Mouse (Mus musculus) MEL (cell line): ENCODE data around the gene Psap. TPM values are rescaled to one million over a fixed set of nuclear protein-coding genes. Genes with fewer than 3 reads are reported as not detected.

ENCODE experiments used
- DNase-seq: peaks from one replicate; pipeline ENCODE4 v3.0.0; 2011; ENCODE audit warnings: low read depth, low spot score
- H3K27ac ChIP-seq: 2 replicates; pipeline ENCODE4 v1.5.1; 2012; ENCODE audit warnings: low read depth, mild to moderate bottlenecking, control low read depth, low read length, moderate library complexity; ENCODE audit not compliant: control insufficient read depth
- H3K27me3 ChIP-seq, 2 experiments: fragments of 150-350 bp in 1 of 2; sonication (generic) in 1 of 2; 2 replicates each; pipeline ENCODE4 v1.6.1; 2012; ENCODE audit warnings: low read length in 2 of 2, mild to moderate bottlenecking in 2 of 2, improper control_type of control experiment in 1 of 2, moderate library complexity in 1 of 2; ENCODE audit not compliant: insufficient read depth in 2 of 2, control insufficient read depth in 1 of 2
- H3K36me3 ChIP-seq, 2 experiments: 2 replicates each; pipeline ENCODE4 v1.6.1; 2012 to 2014; ENCODE audit warnings: low read length in 2 of 2, improper control_type of control experiment in 1 of 2, inconsistent platforms in 1 of 2, mild to moderate bottlenecking in 1 of 2; ENCODE audit not compliant: insufficient read depth in 2 of 2, control insufficient read depth in 1 of 2
- H3K4me1 ChIP-seq, 2 experiments: fragments of 150-350 bp in 1 of 2; sonication (generic) in 1 of 2; 2 replicates each; pipeline ENCODE4 v1.6.1; 2012; ENCODE audit warnings: low read length in 2 of 2, improper control_type of control experiment in 1 of 2, mild to moderate bottlenecking in 1 of 2; ENCODE audit not compliant: insufficient read depth in 2 of 2, control insufficient read depth in 1 of 2
- H3K4me3 ChIP-seq, 2 experiments: fragments of 150-350 bp in 1 of 2; sonication (generic) in 1 of 2; 2 replicates each; pipeline ENCODE4 v1.5.1; 2012; ENCODE audit warnings: low read depth in 2 of 2, low read length in 2 of 2, mild to moderate bottlenecking in 2 of 2, moderate library complexity in 2 of 2, control low read depth in 1 of 2, improper control_type of control experiment in 1 of 2; ENCODE audit not compliant: control insufficient read depth in 1 of 2, insufficient read depth in 1 of 2
- H3K79me2 ChIP-seq: 2 replicates; pipeline ENCODE4 v1.6.1; 2012; ENCODE audit warnings: mild to moderate bottlenecking, low read length, moderate library complexity; ENCODE audit not compliant: control insufficient read depth, poor library complexity, insufficient read depth
- H3K9ac ChIP-seq: 2 replicates; pipeline ENCODE4 v1.6.1; 2012; ENCODE audit warnings: low read depth, mild to moderate bottlenecking, control low read depth, low read length, moderate library complexity; ENCODE audit not compliant: control insufficient read depth, poor library complexity, severe bottlenecking
- H3K9me3 ChIP-seq: fragments of 150-350 bp; sonication (generic); replicated peaks from 2 replicates; pipeline ENCODE4 v1.6.1; 2012; ENCODE audit warnings: mild to moderate bottlenecking, low read length, improper control_type of control experiment, moderate library complexity; ENCODE audit not compliant: insufficient read depth
- CHD2 ChIP-seq: IDR thresholded peaks from 2 replicates; pipeline ENCODE4 v1.6.1; 2011; ENCODE audit warnings: low read length, improper control_type of control experiment
- CTCF ChIP-seq, 3 experiments: IDR thresholded peaks in 2 of 3; conservative IDR thresholded peaks in 1 of 3; 2 replicates each; pipeline ENCODE4 v1.5.1; 2011 to 2012; ENCODE audit warnings: low read length in 3 of 3, low read depth in 2 of 3, mild to moderate bottlenecking in 2 of 3, improper control_type of control experiment in 1 of 3, inconsistent platforms in 1 of 3, mixed read lengths in 1 of 3, moderate library complexity in 1 of 3; ENCODE audit not compliant: control insufficient read depth in 1 of 3, insufficient read depth in 1 of 3, poor library complexity in 1 of 3, severe bottlenecking in 1 of 3
- E2F4 ChIP-seq: IDR thresholded peaks from 2 replicates; pipeline ENCODE4 v1.6.1; 2011; ENCODE audit warnings: low read depth, low read length, improper control_type of control experiment, borderline replicate concordance
- EP300 ChIP-seq, 2 experiments: IDR thresholded peaks; 2 replicates each; pipeline ENCODE4 v1.6.1; 2011; ENCODE audit warnings: improper control_type of control experiment in 2 of 2, low read length in 2 of 2, low read depth in 1 of 2, mild to moderate bottlenecking in 1 of 2
- ETS1 ChIP-seq: IDR thresholded peaks from 2 replicates; pipeline ENCODE4 v1.6.1; 2012; ENCODE audit warnings: low read depth, mild to moderate bottlenecking, inconsistent platforms, low read length, improper control_type of control experiment, moderate library complexity
- GATA1 ChIP-seq: IDR thresholded peaks from 2 replicates; pipeline ENCODE4 v1.6.1; 2011; ENCODE audit warnings: low read depth, low read length, improper control_type of control experiment
- KAT2A ChIP-seq: conservative IDR thresholded peaks from 2 replicates; pipeline ENCODE4 v1.6.1; 2012; ENCODE audit warnings: low read depth, low read length, improper control_type of control experiment, inconsistent platforms
- MAX ChIP-seq: IDR thresholded peaks from 2 replicates; pipeline ENCODE4 v1.6.1; 2011; ENCODE audit warnings: low read length, improper control_type of control experiment
- MAZ ChIP-seq: IDR thresholded peaks from 2 replicates; pipeline ENCODE4 v1.6.1; 2012; ENCODE audit warnings: low read depth, mild to moderate bottlenecking, inconsistent platforms, low read length, improper control_type of control experiment
- MEF2A ChIP-seq: IDR thresholded peaks from 2 replicates; pipeline ENCODE4 v1.6.1; 2014; ENCODE audit warnings: low read depth, mild to moderate bottlenecking, inconsistent platforms, low read length, improper control_type of control experiment; ENCODE audit not compliant: poor library complexity, insufficient replicate concordance, severe bottlenecking; ENCODE audit errors: extremely low read depth
- RCOR1 ChIP-seq: IDR thresholded peaks from 2 replicates; pipeline ENCODE4 v1.6.1; 2012; ENCODE audit warnings: low read depth, mild to moderate bottlenecking, inconsistent platforms, low read length, improper control_type of control experiment
- SIN3A ChIP-seq: IDR thresholded peaks from 2 replicates; pipeline ENCODE4 v1.6.1; 2012; ENCODE audit warnings: low read length, improper control_type of control experiment, inconsistent platforms
- SMC3 ChIP-seq: IDR thresholded peaks from 2 replicates; pipeline ENCODE4 v1.6.1; 2011; ENCODE audit warnings: low read depth, low read length, improper control_type of control experiment
- TAL1 ChIP-seq: IDR thresholded peaks from 2 replicates; pipeline ENCODE4 v1.6.1; 2012; ENCODE audit warnings: mild to moderate bottlenecking, inconsistent platforms, low read length, moderate library complexity, mixed read lengths
- TBP ChIP-seq: IDR thresholded peaks from 2 replicates; pipeline ENCODE4 v1.8.0; 2011; ENCODE audit warnings: low read depth, low read length, improper control_type of control experiment
- UBTF ChIP-seq: IDR thresholded peaks from 2 replicates; pipeline ENCODE4 v1.6.1; 2012; ENCODE audit warnings: low read depth, mild to moderate bottlenecking, inconsistent platforms, low read length, improper control_type of control experiment, moderate library complexity, borderline replicate concordance; ENCODE audit not compliant: insufficient read depth
- USF1 ChIP-seq: IDR thresholded peaks from 2 replicates; pipeline ENCODE4 v1.6.1; 2014; ENCODE audit warnings: low read depth, mild to moderate bottlenecking, inconsistent platforms, low read length, improper control_type of control experiment, moderate library complexity
- ZKSCAN1 ChIP-seq: IDR thresholded peaks from 2 replicates; pipeline ENCODE4 v1.6.1; 2012; ENCODE audit warnings: low read depth, mild to moderate bottlenecking, inconsistent platforms, low read length, improper control_type of control experiment, moderate library complexity
- polyA plus RNA-seq, 2 experiments: library from polyadenylated mRNA; stranded (reverse) in 1 of 2; unstranded in 1 of 2; fragments of >175 nt in 1 of 2; fragments of >200 nt in 1 of 2; gene quantifications; 2 replicates each; pipeline versions ENCODE4 v1.2.1 to v1.2.4; 2012; ENCODE audit warnings: low replicate concordance in 2 of 2, low read depth in 1 of 2; ENCODE audit not compliant: insufficient read length in 2 of 2, insufficient read depth in 1 of 2, missing spikeins in 1 of 2
- total RNA-seq: library from RNA; depleted of rRNA; stranded (reverse); fragments of 300-350 nt; gene quantifications from 2 replicates; pipeline ENCODE4 v1.2.3, GENCODE M21; 2012

The Psap gene
- total and polyA plus RNA-seq, 3 experiments, result 56.8 to 153 (median 106) TPM

DNA sequence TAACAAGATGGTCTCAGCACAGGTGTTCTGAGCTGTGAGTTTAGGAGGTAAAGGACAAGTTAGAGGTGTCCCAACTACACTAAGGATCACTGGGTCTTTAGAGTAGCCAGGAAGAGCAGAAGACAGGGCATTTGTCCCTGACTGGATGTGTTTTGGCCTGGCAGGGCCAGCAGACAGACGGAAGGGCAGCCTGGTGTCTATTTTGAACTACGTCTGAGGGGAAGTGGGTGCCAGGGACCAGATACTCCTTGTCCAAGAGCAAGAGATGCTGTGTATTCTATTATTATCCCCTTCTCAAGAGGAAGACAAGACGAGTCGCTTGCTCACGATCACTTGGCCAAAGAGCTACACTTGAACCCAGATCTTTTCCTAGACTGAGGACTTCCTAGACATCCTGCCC is 36.2 kb downstream of the Psap start:
- Histone ChIP-seq H3K79me2 (no peaks in the 10 kb centered on the region), H3K4me3 (no peak overlapping the region), H3K9me3 (no peaks in the 10 kb centered on the region), H3K4me1 (no peaks in the 10 kb centered on the region), H3K27me3 (no peaks in the 10 kb centered on the region), H3K27ac (no peak overlapping the region), H3K9ac (no peak overlapping the region), H3K36me3 (no peaks in the 10 kb centered on the region)
- no peak for TF ChIP-seq GATA1
- no peak for TF ChIP-seq KAT2A
- no peak for TF ChIP-seq CHD2
- TF ChIP-seq EP300 (IDR thresholded peaks at IDR 0.05; ENCODE audit: low read depth in 1 of 2, low read length in 2 of 2), result no peak
- no peak for TF ChIP-seq MAX
- TF ChIP-seq E2F4, result no peak
- TF ChIP-seq ETS1, result no peak
- no peak for TF ChIP-seq SMC3
- TF ChIP-seq CTCF (IDR thresholded peaks at IDR 0.05 in 2 of 3, conservative IDR thresholded peaks at IDR 0.05 in 1 of 3; ENCODE audit: control insufficient read depth in 1 of 3, insufficient read depth in 1 of 3, low read depth in 2 of 3, low read length in 3 of 3, poor library complexity in 1 of 3, severe bottlenecking in 1 of 3), result no peak
- no peak for TF ChIP-seq TBP
- no peak for TF ChIP-seq UBTF
- no peak for TF ChIP-seq SIN3A
- no peak for TF ChIP-seq MEF2A
- TF ChIP-seq MAZ, result no peak
- TF ChIP-seq TAL1, result no peak
- no peak for TF ChIP-seq RCOR1
- TF ChIP-seq USF1, result no peak
- no peak for TF ChIP-seq ZKSCAN1
- no peak for DNase-seq

DNA sequence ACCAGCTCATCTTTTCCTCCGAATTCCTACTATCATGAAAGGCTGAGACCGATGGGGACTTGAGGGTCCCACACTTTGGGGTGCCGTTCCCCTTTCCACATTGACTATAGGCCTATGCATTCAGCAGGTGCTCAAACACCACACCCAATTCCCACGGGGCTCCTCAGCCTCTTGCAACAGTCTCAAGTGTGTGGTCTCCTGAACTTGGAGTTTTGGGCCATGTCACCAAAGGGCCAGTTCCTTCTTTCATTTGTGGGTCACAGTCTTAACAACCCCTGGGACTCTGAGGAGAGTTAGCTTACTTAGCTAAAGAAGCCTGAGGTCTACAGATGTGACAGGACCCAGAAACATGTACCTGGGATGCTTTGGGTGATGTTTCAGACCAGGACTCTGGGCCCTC is 38.7 kb downstream of the Psap start:
- Histone ChIP-seq H3K9me3 (no peaks in the 10 kb centered on the region), H3K4me1 (no peaks in the 10 kb centered on the region), H3K79me2 (no peaks in the 10 kb centered on the region), H3K27ac (no peak overlapping the region), H3K36me3 (no peaks in the 10 kb centered on the region), H3K9ac (no peak overlapping the region), H3K4me3 (no peak overlapping the region), H3K27me3 (no peaks in the 10 kb centered on the region)
- no peak for TF ChIP-seq MAZ
- no peak for DNase-seq
